Mouse (Mus musculus): Measurements from ENCODE around the gene Ubac2.

DNA sequence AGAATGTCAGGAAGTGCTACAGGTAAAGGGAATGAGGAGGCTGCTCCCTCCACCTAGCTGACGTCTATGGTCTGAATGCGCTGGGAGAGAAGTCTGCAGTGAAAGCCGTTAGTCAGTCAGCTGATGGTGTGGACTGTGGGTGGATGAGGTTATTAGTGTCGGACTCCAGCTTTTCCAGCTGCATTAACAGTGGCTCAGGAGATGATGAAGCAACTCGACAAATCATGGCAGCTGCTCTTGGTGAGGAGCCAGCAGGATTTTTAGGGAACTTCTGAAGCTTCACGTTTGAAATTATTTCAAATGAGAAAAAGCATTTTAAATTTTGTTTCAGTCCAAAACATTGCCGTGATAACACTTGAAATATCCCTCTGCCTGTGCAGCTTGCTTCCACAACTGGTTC is 131.9 kb downstream of the Ubac2 start:
- TF ChIP-seq TAL1 (IDR thresholded peaks at IDR 0.05; ENCODE audit: low read length) (no peak), GATA1 (IDR thresholded peaks at IDR 0.05; ENCODE audit: low read length) (no peak)
